ENCODE assay signal across 13 mouse cellular contexts in genomic region chr4:55527931-55528330, GRCm38 (mm10). TPM values are rescaled to one million over a fixed set of nuclear protein-coding genes. Genes with fewer than 3 reads are reported as not detected.
A peak's percentile ranks its signal among the peaks of the same experiment; 100 is the strongest.
DNase-seq lines count a peak whose midpoint lies in the region; ATAC-seq and TF ChIP-seq lines count a peak whose summit lies in the region.
"Had no signal": no experiment of that assay in that cellular context is flagged by ENCODE, and none has a peak within 500 bp of the region (broad histone marks: within the 10 kb centered on the region; RNA-seq: fewer than 3 reads in every experiment).

No protein-coding gene starts in this region.

- no peak for TF ChIP-seq POLR2A in testis, adult 2 months (IDR thresholded peaks at IDR 0.05; ENCODE audit: control insufficient read depth, low read depth, low read length)

- ATAC-seq in intestine, postnatal 0 days, result no peak
- no peak for ATAC-seq in intestine, embryonic 16.5 days
- ATAC-seq: intestine, embryonic 15.5 days; midbrain, embryonic 13.5 days had no signal

- no peaks in the 10 kb centered on the region for H3K9me3 ChIP-seq in intestine, postnatal 0 days (ENCODE audit: control insufficient read depth)
- H3K9me3 ChIP-seq in intestine, embryonic 16.5 days (ENCODE audit: control insufficient read depth, low read length), result no peaks in the 10 kb centered on the region
- H3K9me3 ChIP-seq: hindbrain, embryonic 12.5 days; intestine, embryonic 15.5 days; midbrain, embryonic 13.5 days had no signal

- peaks cover 14% of the 10 kb centered on the region; the same call in 1 of the 2 replicates for H3K36me3 ChIP-seq in intestine, postnatal 0 days (ENCODE audit: control insufficient read depth, insufficient read depth)
- no peaks in the 10 kb centered on the region for H3K36me3 ChIP-seq in intestine, embryonic 16.5 days (ENCODE audit: control insufficient read depth, insufficient read depth, low read length)
- no peaks in the 10 kb centered on the region for H3K36me3 ChIP-seq in testis, adult 2 months (ENCODE audit: control insufficient read depth, insufficient read depth, low read length)
- H3K36me3 ChIP-seq: hindbrain, embryonic 12.5 days; intestine, embryonic 15.5 days; midbrain, embryonic 13.5 days had no signal

- no peaks in the 10 kb centered on the region for H3K27me3 ChIP-seq in intestine, postnatal 0 days (replicated peaks; ENCODE audit: control insufficient read depth, insufficient read depth, low read length)
- no peaks in the 10 kb centered on the region for H3K27me3 ChIP-seq in intestine, embryonic 16.5 days (replicated peaks; ENCODE audit: control insufficient read depth, insufficient read depth, low read length)
- no peaks in the 10 kb centered on the region for H3K27me3 ChIP-seq in testis, adult 2 months (ENCODE audit: control insufficient read depth, insufficient read depth, low read length)

- H3K4me3 ChIP-seq in intestine, postnatal 0 days (ENCODE audit: low read depth, low read length), result no peak overlapping the region
- no peak overlapping the region for H3K4me3 ChIP-seq in intestine, embryonic 16.5 days (ENCODE audit: low read length)
- peak overlapping the region; percentile 32 for H3K4me3 ChIP-seq in testis, adult 2 months (ENCODE audit: control insufficient read depth, low read depth, low read length)
- H3K4me3 ChIP-seq: hindbrain, embryonic 12.5 days; intestine, embryonic 15.5 days; midbrain, embryonic 13.5 days had no signal

- DNase-seq in testis, postnatal 14 days (ENCODE audit: low spot score), result no peak
- DNase-seq in lung, postnatal 10 days, result peak; percentile 11
- DNase-seq in layer of hippocampus, postnatal 10 days (ENCODE audit: low spot score in 2 of 2), result no peak
- no peak for DNase-seq in right cerebral cortex, postnatal 25 days
- DNase-seq: cerebellum, adult 9-11 months; embryo, embryonic 11 days had no signal

- no peak overlapping the region for H3K27ac ChIP-seq in intestine, postnatal 0 days (ENCODE audit: low read depth, low read length)
- H3K27ac ChIP-seq in intestine, embryonic 16.5 days (ENCODE audit: low read length), result no peak overlapping the region
- H3K27ac ChIP-seq in testis, adult 2 months (ENCODE audit: control insufficient read depth, insufficient read depth, low read depth, low read length), result no peak overlapping the region
- H3K27ac ChIP-seq: hindbrain, embryonic 12.5 days; intestine, embryonic 15.5 days; midbrain, embryonic 13.5 days had no signal

- WGBS in intestine, postnatal 0 days, result 81% methylated on average over 12 of the region's 12 CpGs
- WGBS in intestine, embryonic 16.5 days, result 83% methylated on average over 12 of the region's 12 CpGs

- no peak for TF ChIP-seq CTCF in intestine, postnatal 0 days (IDR thresholded peaks at IDR 0.05; ENCODE audit: low read depth)
- TF ChIP-seq CTCF in testis, adult 2 months (IDR thresholded peaks at IDR 0.05; ENCODE audit: control insufficient read depth, insufficient read depth, insufficient replicate concordance, low read depth, low read length), result no peak

- H3K4me1 ChIP-seq in intestine, postnatal 0 days (replicated peaks; ENCODE audit: control insufficient read depth, insufficient read depth, low read length), result no peaks in the 10 kb centered on the region
- peaks cover 11% of the 10 kb centered on the region for H3K4me1 ChIP-seq in intestine, embryonic 16.5 days (ENCODE audit: control insufficient read depth, insufficient read depth, low read length)
- peaks cover 15% of the 10 kb centered on the region for H3K4me1 ChIP-seq in testis, adult 2 months (ENCODE audit: control insufficient read depth, insufficient read depth, low read length)

- peak overlapping the region; percentile 43; the same call in 1 of the 2 replicates for H3K4me2 ChIP-seq in intestine, postnatal 0 days (replicated peaks; ENCODE audit: low read depth)
- H3K4me2 ChIP-seq in intestine, embryonic 16.5 days (ENCODE audit: low read depth, low read length), result no peak overlapping the region
- H3K4me2 ChIP-seq: heart, embryonic 11.5 days; hindbrain, embryonic 12.5 days; intestine, embryonic 15.5 days; midbrain, embryonic 13.5 days had no signal

- H3K9ac ChIP-seq in intestine, postnatal 0 days (ENCODE audit: low read depth, low read length), result no peak overlapping the region
- no peak overlapping the region for H3K9ac ChIP-seq in intestine, embryonic 16.5 days (ENCODE audit: low read depth, low read length)
- H3K9ac ChIP-seq: hindbrain, embryonic 12.5 days; intestine, embryonic 15.5 days; midbrain, embryonic 13.5 days had no signal

RNA-seq across cellular contexts. Expression of gene Klf4, which starts 4.3 kb away (rescaled TPM):
- 23.6 and 28.4 TPM in 2 replicates for polyA plus RNA-seq in intestine, postnatal 0 days (2015; fragmentation: Nextera tagmentation; extraction: Ambion mirVana)
- 8.5 and 8.6 TPM in 2 replicates for polyA plus RNA-seq in intestine, embryonic 16.5 days (2015; fragmentation: Nextera tagmentation; extraction: Ambion mirVana)
- 123 and 156 TPM in 2 replicates for polyA plus RNA-seq in testis, adult 2 months (2012; rRNA removed)
- total RNA-seq in layer of hippocampus, postnatal 10 days (2021), result 1 to 10 TPM; 5.6 to 6.8 TPM
